In the genomic region with DNA sequence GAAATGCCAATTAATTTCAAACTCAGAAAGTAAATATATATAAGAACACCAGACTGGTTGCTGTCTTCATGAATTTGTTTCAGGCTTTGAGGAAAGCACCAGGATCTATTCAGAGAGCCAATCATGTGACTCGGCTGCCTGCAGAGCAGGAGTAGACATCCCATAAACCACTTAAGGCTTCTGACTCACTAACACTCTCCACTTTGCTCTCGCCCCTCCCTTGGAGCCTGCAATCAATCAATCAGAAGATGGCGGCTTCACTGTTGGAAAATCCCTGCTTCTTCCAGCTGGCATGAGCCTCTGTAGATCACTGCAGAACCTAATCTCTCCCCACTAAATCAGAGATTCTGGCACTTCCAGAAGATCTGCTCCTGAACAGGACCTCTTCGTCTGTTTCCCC, we compare ENCODE assay signal across 19 mouse cellular contexts. TPM values are rescaled to one million over a fixed set of nuclear protein-coding genes. Genes with fewer than 3 reads are reported as not detected.
DNase-seq lines count a peak whose midpoint lies in the region; ATAC-seq lines count a peak whose summit lies in the region.
"Had no signal": no experiment of that assay in that cellular context is flagged by ENCODE, and none has a peak within 500 bp of the region (broad histone marks: within the 10 kb centered on the region; RNA-seq: fewer than 3 reads in every experiment).

No protein-coding gene starts in this region.

- H3K4me1 ChIP-seq in kidney, embryonic 15.5 days, result no peaks in the 10 kb centered on the region
- peaks cover 5% of the 10 kb centered on the region; the same call in 1 of the 2 replicates for H3K4me1 ChIP-seq in intestine, embryonic 16.5 days (ENCODE audit: control insufficient read depth, insufficient read depth, low read length)
- H3K4me1 ChIP-seq in stomach, embryonic 14.5 days (ENCODE audit: control insufficient read depth, insufficient read depth, low read length), result no peaks in the 10 kb centered on the region; the same call in 1 of the 2 replicates
- H3K4me1 ChIP-seq: hindbrain, embryonic 13.5 days; liver, embryonic 12.5 days; neural tube, embryonic 12.5 days had no signal

- no peak overlapping the region for H3K9ac ChIP-seq in kidney, embryonic 15.5 days
- H3K9ac ChIP-seq in intestine, embryonic 16.5 days (ENCODE audit: low read depth, low read length), result peak overlapping the region; percentile 1; the same call in 1 of the 2 replicates
- H3K9ac ChIP-seq in stomach, embryonic 14.5 days (replicated peaks; ENCODE audit: low read depth, low read length), result no peak overlapping the region
- H3K9ac ChIP-seq: hindbrain, embryonic 13.5 days; liver, embryonic 12.5 days; midbrain, embryonic 13.5 days; neural tube, embryonic 12.5 days had no signal

- H3K4me3 ChIP-seq in kidney, embryonic 15.5 days (replicated peaks), result no peak overlapping the region
- H3K4me3 ChIP-seq in intestine, embryonic 16.5 days (ENCODE audit: low read length), result peak overlapping the region; percentile 32
- H3K4me3 ChIP-seq in stomach, embryonic 14.5 days (ENCODE audit: low read depth, low read length), result no peak overlapping the region
- H3K4me3 ChIP-seq: hindbrain, embryonic 13.5 days; liver, embryonic 12.5 days; midbrain, embryonic 13.5 days; neural tube, embryonic 12.5 days had no signal

- no peaks in the 10 kb centered on the region for H3K36me3 ChIP-seq in kidney, embryonic 15.5 days
- H3K36me3 ChIP-seq in intestine, embryonic 16.5 days (ENCODE audit: control insufficient read depth, insufficient read depth, low read length), result no peaks in the 10 kb centered on the region
- no peaks in the 10 kb centered on the region for H3K36me3 ChIP-seq in stomach, embryonic 14.5 days (ENCODE audit: control insufficient read depth, insufficient read depth, low read length)
- H3K36me3 ChIP-seq: G1E; hindbrain, embryonic 13.5 days; liver, embryonic 12.5 days; midbrain, embryonic 13.5 days; neural tube, embryonic 12.5 days had no signal

- no peaks in the 10 kb centered on the region for H3K9me3 ChIP-seq in kidney, embryonic 15.5 days (replicated peaks)
- H3K9me3 ChIP-seq in intestine, embryonic 16.5 days (ENCODE audit: control insufficient read depth, low read length), result no peaks in the 10 kb centered on the region
- no peaks in the 10 kb centered on the region for H3K9me3 ChIP-seq in stomach, embryonic 14.5 days (ENCODE audit: control insufficient read depth, low read depth, low read length)
- H3K9me3 ChIP-seq: G1E; hindbrain, embryonic 13.5 days; liver, embryonic 12.5 days; midbrain, embryonic 13.5 days; neural tube, embryonic 12.5 days had no signal

- no peak overlapping the region for H3K27ac ChIP-seq in kidney, embryonic 15.5 days
- peak overlapping the region; percentile 86 for H3K27ac ChIP-seq in intestine, embryonic 16.5 days (ENCODE audit: low read length)
- no peak overlapping the region for H3K27ac ChIP-seq in stomach, embryonic 14.5 days (ENCODE audit: low read length)
- H3K27ac ChIP-seq: hindbrain, embryonic 13.5 days; liver, embryonic 12.5 days; midbrain, embryonic 13.5 days; neural tube, embryonic 12.5 days had no signal

- H3K27me3 ChIP-seq in kidney, embryonic 15.5 days, result no peaks in the 10 kb centered on the region
- H3K27me3 ChIP-seq in intestine, embryonic 16.5 days (replicated peaks; ENCODE audit: control insufficient read depth, insufficient read depth, low read length), result no peaks in the 10 kb centered on the region
- no peaks in the 10 kb centered on the region for H3K27me3 ChIP-seq in stomach, embryonic 14.5 days (ENCODE audit: control insufficient read depth, insufficient read depth, low read length)
- H3K27me3 ChIP-seq: hindbrain, embryonic 13.5 days; liver, embryonic 12.5 days; midbrain, embryonic 13.5 days; neural tube, embryonic 12.5 days had no signal

- ATAC-seq in kidney, embryonic 15.5 days (replicated peaks; ENCODE audit: low FRiP score), result no peak
- peak; percentile 72 for ATAC-seq in intestine, embryonic 16.5 days
- ATAC-seq in stomach, embryonic 14.5 days (ENCODE audit: insufficient number of reproducible peaks, insufficient read depth, low FRiP score, low read depth), result peak; percentile 76; the same call in 1 of the 2 replicates
- ATAC-seq: liver, embryonic 12.5 days; midbrain, embryonic 13.5 days had no signal

- H3K4me2 ChIP-seq in kidney, embryonic 15.5 days, result 0 out of 2 replicates have a peak overlapping the region, but pooled peaks have one; percentile 9
- peak overlapping the region; percentile 38 for H3K4me2 ChIP-seq in intestine, embryonic 16.5 days (ENCODE audit: low read depth, low read length)
- H3K4me2 ChIP-seq in stomach, embryonic 14.5 days (replicated peaks; ENCODE audit: low read depth, low read length), result 0 out of 2 replicates have a peak overlapping the region, but pooled peaks have one; percentile 5
- H3K4me2 ChIP-seq: hindbrain, embryonic 13.5 days; liver, embryonic 12.5 days; midbrain, embryonic 13.5 days; neural tube, embryonic 12.5 days had no signal

- 14% methylated on average over 4 of the region's 4 CpGs for WGBS in kidney, embryonic 15.5 days
- WGBS in intestine, embryonic 16.5 days, result 11% methylated on average over 4 of the region's 4 CpGs
- WGBS in stomach, embryonic 14.5 days, result 4% methylated on average over 4 of the region's 4 CpGs

- peak; percentile 8 for DNase-seq in embryo, embryonic 11 days
- no peak for DNase-seq in embryo, embryonic 10 days (ENCODE audit: low spot score)
- DNase-seq in kidney, adult 11 months, result no peak
- DNase-seq in right cerebral cortex, postnatal 4 days, result no peak
- no peak for DNase-seq in urinary bladder, postnatal 14 days (ENCODE audit: low spot score)
- DNase-seq: cerebellum, postnatal 25 days; layer of hippocampus, postnatal 36 days; lung, postnatal 14 days; thymus, postnatal 36 days had no signal

RNA-seq across cellular contexts. Expression of gene Isx, which starts 1.3 kb away (rescaled TPM):
- 0.32 TPM in 1 of 2 replicates, not detected in the other for polyA plus RNA-seq in kidney, embryonic 15.5 days (2015; fragmentation: Nextera tagmentation; extraction: Ambion mirVana)
- polyA plus RNA-seq in intestine, embryonic 16.5 days (2015; fragmentation: Nextera tagmentation; extraction: Ambion mirVana), result 101 and 109 TPM in 2 replicates
- 4.6 and 5.0 TPM in 2 replicates for polyA plus RNA-seq in stomach, embryonic 14.5 days (2014; fragmentation: Nextera tagmentation; extraction: Ambion mirVana)
- polyA plus RNA-seq: C2C12; G1E; hindbrain, embryonic 13.5 days; kidney, embryonic 16.5 days; midbrain, embryonic 13.5 days; neural tube, embryonic 12.5 days had no signal

Comparison
In these comparisons a context has a peak if more than half of its experiments do, and no peak if none do; other contexts are left out.
1. RNA of gene Isx, which starts 1.3 kb away (polyA plus RNA-seq): 101 to 109 TPM in intestine, embryonic 16.5 days; 4.6 to 5.0 TPM in stomach, embryonic 14.5 days and 0.32 TPM in kidney, embryonic 15.5 days; every median in the first group is over 10 times any median in the second.
2. Peak in every context shown above with its lines, with median percentiles within 50 percentile points of each other: H3K4me2 ChIP-seq.